Mouse (Mus musculus) small intestine, adult 2 months (tissue): ENCODE measurements around the gene Bmf.

Source experiments
- CTCF ChIP-seq: fragments of 200-500 bp; IDR thresholded peaks from 2 replicates; pipeline ENCODE4 v1.5.1; 2012; ENCODE audit warnings: low read depth, mild to moderate bottlenecking, control low read depth, inconsistent platforms, low read length, moderate library complexity, mixed read lengths; ENCODE audit not compliant: insufficient replicate concordance, insufficient read length; ENCODE audit errors: extremely low read depth
- POLR2A ChIP-seq: fragments of 200-500 bp; IDR thresholded peaks from 2 replicates; pipeline ENCODE4 v1.6.1; 2012; ENCODE audit warnings: low read depth, mild to moderate bottlenecking, control low read depth, inconsistent platforms, low read length, moderate library complexity

GRCm38 (mm10) chr2:118495024-118495423, 54.5 kb downstream of the Bmf start:
- TF ChIP-seq CTCF = no peak
- no peak for TF ChIP-seq POLR2A
